Mouse (Mus musculus) adipocyte (in vitro differentiated cells): Measurements from ENCODE around the gene Ifi209.
"Not testable (repeated sequence)": the region's sequence is repeated elsewhere in the genome, so short reads cannot be mapped to it uniquely, and the experiment has no call there.

Experiments used
- DNase-seq: peaks from one replicate; pipeline ENCODE4 v3.0.0-alpha.2; 2016; ENCODE audit warnings: low spot score

The Ifi209 gene

DNA sequence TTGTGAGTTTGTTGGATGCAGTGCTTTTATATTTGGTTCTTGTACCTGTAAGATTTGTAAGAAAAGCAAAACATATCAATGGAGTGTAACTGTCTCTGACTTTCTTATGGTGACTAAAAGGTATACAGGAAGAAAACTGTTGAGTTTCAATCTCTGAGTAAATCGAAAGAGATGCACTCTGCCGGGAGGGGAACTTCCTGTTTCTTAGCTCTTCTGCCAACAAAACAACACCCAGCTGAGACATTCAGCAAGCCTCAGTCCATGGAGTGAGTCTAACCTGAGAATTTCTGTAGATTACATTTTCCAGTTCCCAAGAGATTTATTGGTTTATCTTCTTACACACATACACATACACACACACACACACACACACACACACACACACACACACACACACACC, at the start of gene Ifi209:
Gene Ifi209, plus strand, starts transcription at position 296 of the 400 bp plus-strand sequence.
- DNase-seq, result not testable (repeated sequence)

DNA sequence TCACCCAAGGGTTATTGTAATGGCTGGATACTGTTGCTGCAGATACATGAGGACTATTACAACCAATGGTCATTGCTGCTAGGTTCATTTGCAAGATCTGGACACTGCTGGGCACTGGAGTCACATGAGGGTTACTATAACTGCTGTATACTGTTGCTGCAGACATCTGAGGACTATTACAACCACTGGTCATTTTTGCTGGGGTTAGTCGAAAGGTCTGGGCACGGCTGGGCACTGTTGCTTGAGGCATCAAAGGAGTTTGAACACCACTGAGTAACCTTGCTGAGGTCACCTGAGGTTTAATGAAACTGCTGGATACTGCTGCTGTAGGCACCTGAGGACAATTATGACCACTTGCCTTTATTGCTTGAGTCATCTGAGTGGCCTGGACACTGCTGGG, 41.0 kb upstream of the Ifi209 start:
- not testable (repeated sequence) for DNase-seq

DNA sequence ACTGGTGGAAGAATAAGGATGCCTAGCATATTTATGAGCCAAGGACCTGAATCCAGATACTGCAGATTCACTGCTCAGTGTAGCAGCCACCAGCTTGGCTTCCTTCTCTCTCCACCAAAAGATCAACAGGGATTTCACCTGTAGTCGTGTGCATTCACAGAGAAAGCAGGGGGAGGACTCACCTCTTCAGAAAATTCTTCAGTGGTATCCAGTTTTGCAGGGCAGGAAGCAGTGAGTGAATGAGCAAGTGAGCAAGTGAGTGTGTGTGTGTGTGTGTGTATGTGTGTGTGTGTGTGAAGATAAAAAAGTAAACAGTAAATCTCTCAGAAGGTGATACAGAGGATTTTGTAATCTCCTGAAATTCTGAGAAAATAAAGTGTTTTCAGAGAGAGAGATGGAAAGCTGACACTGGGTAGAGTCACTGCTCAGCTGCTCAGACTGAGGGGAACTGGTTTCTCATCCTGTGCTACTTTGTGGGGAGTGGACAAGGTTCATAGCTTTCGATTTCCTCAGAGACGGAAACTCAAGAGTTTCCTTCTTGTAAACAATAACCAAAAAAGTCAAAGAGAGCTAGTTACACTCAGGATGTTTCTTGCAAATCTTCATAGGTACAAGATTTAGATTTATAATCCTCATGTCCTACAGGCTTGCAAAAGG, 31.8 kb upstream of the Ifi209 start, which contains the start of gene Ifi213:
Gene Ifi213, minus strand, starts transcription at position 437 of the 657 bp plus-strand sequence.
- not testable (repeated sequence) for DNase-seq

- not testable (repeated sequence) for DNase-seq
Measured at GRCm38 (mm10) chr1:173610291-173610690, 20.4 kb upstream of the Ifi209 start.

- DNase-seq, result peak; percentile 85
Measured at GRCm38 (mm10) chr1:173622216-173622615, 8.5 kb upstream of the Ifi209 start.

- no peak for DNase-seq
Measured at GRCm38 (mm10) chr1:173624052-173624451, 6.7 kb upstream of the Ifi209 start.

DNA sequence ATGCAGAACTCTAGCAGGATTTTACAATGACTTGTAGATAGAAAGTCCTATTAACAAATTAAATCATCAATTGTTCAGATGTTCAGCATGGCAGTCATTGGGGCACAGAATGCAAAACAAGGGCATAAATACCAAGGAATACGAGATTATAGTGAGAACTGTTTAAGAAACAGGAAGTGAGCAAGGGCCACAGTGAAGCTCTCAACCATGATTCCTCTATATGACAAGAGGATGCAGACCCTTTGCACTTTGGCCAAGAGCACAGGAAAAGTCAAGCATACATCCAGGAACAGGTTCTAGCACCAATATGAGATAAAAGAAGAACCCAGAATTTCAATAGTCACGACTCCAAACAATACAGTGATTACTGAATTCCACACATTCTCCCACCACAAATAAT, 4.0 kb upstream of the Ifi209 start:
- no peak for DNase-seq

DNA sequence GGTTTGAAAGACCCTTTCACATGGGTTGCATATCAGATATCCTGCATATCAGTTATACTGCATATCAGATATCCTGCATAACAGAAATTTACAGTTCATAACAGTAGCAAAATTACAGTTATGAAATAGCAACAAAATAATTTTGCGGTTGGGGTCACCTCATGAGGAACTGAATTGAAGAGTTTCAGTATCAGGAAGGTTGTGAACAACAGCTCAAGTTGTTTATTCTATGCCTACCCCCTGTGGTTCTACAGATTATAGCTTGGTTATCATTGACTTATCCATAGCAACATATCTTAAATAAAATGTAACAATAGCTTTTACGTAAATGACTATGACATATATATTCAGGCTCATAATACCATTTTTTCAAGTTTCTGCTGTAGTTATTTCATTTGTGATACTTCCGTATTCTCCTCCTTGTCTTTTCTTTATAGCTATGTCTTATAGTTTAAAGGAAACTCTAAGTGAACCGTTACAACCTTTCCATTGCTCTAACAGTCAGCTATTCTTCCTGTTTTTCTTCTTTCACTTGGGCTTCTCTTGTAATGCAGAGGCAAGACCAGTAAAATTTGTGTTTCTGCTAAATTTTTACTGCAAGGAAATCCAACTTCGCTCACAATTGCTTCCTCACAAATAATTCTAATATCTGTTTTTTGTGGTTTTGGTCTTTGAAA, 3.4 kb downstream of the Ifi209 start:
- DNase-seq, result no peak

- no peak for DNase-seq
Measured at GRCm38 (mm10) chr1:173645393-173645792, 14.7 kb downstream of the Ifi209 start.

DNA sequence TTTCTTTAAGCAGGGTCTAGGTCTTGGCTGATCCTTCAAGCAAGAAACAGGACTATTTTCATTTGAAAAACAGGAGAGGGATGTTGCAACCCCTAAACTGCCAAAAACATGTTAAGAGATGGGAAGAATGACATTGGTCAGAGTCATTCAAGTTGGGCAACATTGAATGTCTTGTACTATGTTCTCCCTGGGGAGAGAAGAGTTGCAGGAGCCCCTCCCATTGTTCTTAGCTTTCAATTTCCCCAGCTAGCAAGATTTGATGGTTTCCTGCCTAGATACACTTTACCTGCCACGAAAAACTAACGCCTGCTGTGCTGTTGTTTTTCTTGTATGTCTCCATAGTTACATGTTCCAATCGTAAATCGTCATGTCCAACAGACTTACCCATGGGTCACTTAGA, 27.3 kb downstream of the Ifi209 start:
- DNase-seq, result peak; percentile 88

DNA sequence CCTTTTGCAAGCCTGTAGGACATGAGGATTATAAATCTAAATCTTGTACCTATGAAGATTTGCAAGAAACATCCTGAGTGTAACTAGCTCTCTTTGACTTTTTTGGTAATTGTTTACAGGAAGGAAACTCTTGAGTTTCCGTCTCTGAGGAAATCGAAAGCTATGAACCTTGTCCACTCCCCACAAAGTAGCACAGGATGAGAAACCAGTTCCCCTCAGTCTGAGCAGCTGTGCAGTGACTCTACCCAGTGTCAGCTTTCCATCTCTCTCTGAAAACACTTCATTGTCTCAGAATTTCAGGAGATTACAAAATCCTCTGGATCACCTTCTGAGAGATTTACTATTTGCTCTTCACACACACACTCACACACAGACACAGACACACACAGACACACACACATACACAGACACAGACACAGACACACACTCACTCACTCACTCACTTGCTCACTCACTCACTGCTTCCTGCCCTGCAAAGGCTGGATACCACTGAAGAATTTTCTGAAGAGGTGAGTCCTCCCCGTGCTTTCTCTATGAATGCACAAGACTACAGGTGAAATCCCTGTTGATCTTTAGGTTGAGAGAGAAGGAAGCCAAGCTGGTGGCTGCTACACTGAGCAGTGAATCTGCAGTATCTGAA, 42.9 kb downstream of the Ifi209 start, which contains the start of gene Ifi208:
Gene Ifi208, plus strand, starts transcription at position 218 of the 640 bp plus-strand sequence.
- DNase-seq, result not testable (repeated sequence)

GRCm38 (mm10) chr1:173678605-173679004, 47.9 kb downstream of the Ifi209 start:
- not testable (repeated sequence) for DNase-seq

DNA sequence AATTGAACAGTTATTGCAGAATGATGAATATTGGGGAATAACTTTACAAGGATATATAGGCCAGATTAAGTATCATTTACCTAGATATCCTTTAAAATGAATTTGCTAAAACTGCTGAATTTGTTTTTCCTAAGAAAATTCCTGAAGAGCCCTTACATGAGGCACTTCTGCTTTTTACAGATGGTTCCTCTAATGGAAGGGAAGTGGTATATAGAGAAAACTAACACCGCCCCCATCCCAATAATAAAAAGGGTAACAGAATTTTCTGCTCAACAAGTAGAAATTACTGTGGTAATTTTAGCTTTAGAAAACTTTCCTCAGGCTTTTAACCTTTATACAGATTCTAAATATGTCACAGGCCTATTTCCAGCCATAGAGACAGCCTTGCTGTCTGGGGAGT, 63.6 kb downstream of the Ifi209 start:
- DNase-seq, result no peak
